Comparison of ENCODE assay signal across 9 mouse cellular contexts in genomic region chr9:62192424-62192892, GRCm38 (mm10).
A peak's percentile ranks its signal among the peaks of the same experiment; 100 is the strongest.
DNase-seq lines count a peak whose midpoint lies in the region; ATAC-seq and TF ChIP-seq lines count a peak whose summit lies in the region.
"Had no signal": no experiment of that assay in that cellular context is flagged by ENCODE, and none has a peak within 500 bp of the region (broad histone marks: within the 10 kb centered on the region; RNA-seq: fewer than 3 reads in every experiment).

No protein-coding gene starts in this region.

- ATAC-seq in forebrain, embryonic 14.5 days, result no peak
- ATAC-seq in lung, postnatal 0 days, result no peak
- ATAC-seq in intestine, embryonic 15.5 days, result peak; percentile 62; the same call in 1 of the 2 replicates
- peak; percentile 47; the same call in 1 of the 2 replicates for ATAC-seq in stomach, embryonic 16.5 days (ENCODE audit: insufficient read depth, low FRiP score)

- peak overlapping the region; percentile 53; the same call in 1 of the 2 replicates for H3K27ac ChIP-seq in forebrain, embryonic 10.5 days
- H3K27ac ChIP-seq in forebrain, embryonic 14.5 days (ENCODE audit: low read depth, low read length), result no peak overlapping the region
- H3K27ac ChIP-seq in lung, postnatal 0 days (ENCODE audit: low read length), result no peak overlapping the region
- no peak overlapping the region for H3K27ac ChIP-seq in intestine, embryonic 15.5 days
- no peak overlapping the region for H3K27ac ChIP-seq in stomach, embryonic 16.5 days (ENCODE audit: low read length)

- H3K9me3 ChIP-seq in forebrain, embryonic 10.5 days, result no peaks in the 10 kb centered on the region
- no peaks in the 10 kb centered on the region for H3K9me3 ChIP-seq in forebrain, embryonic 14.5 days (replicated peaks; ENCODE audit: control insufficient read depth, low read length)
- no peaks in the 10 kb centered on the region for H3K9me3 ChIP-seq in lung, postnatal 0 days (ENCODE audit: low read length)
- H3K9me3 ChIP-seq in intestine, embryonic 15.5 days, result 0 out of 2 replicates have a peak, but pooled peaks cover 2% of the 10 kb centered on the region
- H3K9me3 ChIP-seq in stomach, embryonic 16.5 days (replicated peaks; ENCODE audit: control insufficient read depth, low read length), result no peaks in the 10 kb centered on the region

- H3K4me2 ChIP-seq in forebrain, embryonic 14.5 days (ENCODE audit: low read length), result no peak overlapping the region
- H3K4me2 ChIP-seq in lung, postnatal 0 days (replicated peaks; ENCODE audit: low read depth, low read length), result 0 out of 2 replicates have a peak overlapping the region, but pooled peaks have one; percentile 5
- peak overlapping the region; percentile 21; the same call in 1 of the 2 replicates for H3K4me2 ChIP-seq in intestine, embryonic 15.5 days (replicated peaks)
- H3K4me2 ChIP-seq in stomach, embryonic 16.5 days (ENCODE audit: low read depth, low read length), result peak overlapping the region; percentile 20; the same call in 1 of the 2 replicates

- no peak for DNase-seq in forebrain, embryonic 10.5 days (ENCODE audit: extremely low spot score, low spot score)
- DNase-seq in forebrain, embryonic 14.5 days (ENCODE audit: low spot score), result no peak
- DNase-seq in lung, postnatal 0 days (ENCODE audit: low spot score), result peak; percentile 27
- DNase-seq in lung, adult 18-20 months, result no peak
- DNase-seq in layer of hippocampus, adult 8-10 months (ENCODE audit: low spot score in 2 of 2), result no peak
- DNase-seq in layer of hippocampus, postnatal 14 days (ENCODE audit: low spot score in 2 of 2), result no peak
- DNase-seq: B cell, adult 2 months had no signal

- peaks cover 47% of the 10 kb centered on the region for H3K4me1 ChIP-seq in forebrain, embryonic 10.5 days
- H3K4me1 ChIP-seq in forebrain, embryonic 14.5 days (ENCODE audit: control insufficient read depth, insufficient read depth, low read length), result peaks cover 14% of the 10 kb centered on the region; the same call in 1 of the 2 replicates
- no peaks in the 10 kb centered on the region; the same call in 1 of the 2 replicates for H3K4me1 ChIP-seq in lung, postnatal 0 days (ENCODE audit: insufficient read depth, low read depth, low read length)
- peaks cover 5% of the 10 kb centered on the region; the same call in 1 of the 2 replicates for H3K4me1 ChIP-seq in intestine, embryonic 15.5 days (replicated peaks)
- peaks cover 9% of the 10 kb centered on the region for H3K4me1 ChIP-seq in stomach, embryonic 16.5 days (ENCODE audit: control insufficient read depth, insufficient read depth, low read length)

- no peak for TF ChIP-seq EP300 in lung, postnatal 0 days (IDR thresholded peaks at IDR 0.05)

- 3% methylated on average over 6 of the region's 6 CpGs for WGBS in forebrain, embryonic 10.5 days
- 5% methylated on average over 6 of the region's 6 CpGs for WGBS in forebrain, embryonic 14.5 days
- WGBS in lung, postnatal 0 days, result 6% methylated on average over 6 of the region's 6 CpGs
- 9% methylated on average over 6 of the region's 6 CpGs for WGBS in intestine, embryonic 15.5 days
- WGBS in stomach, embryonic 16.5 days, result 4% methylated on average over 6 of the region's 6 CpGs

- no peak overlapping the region for H3K9ac ChIP-seq in forebrain, embryonic 14.5 days (ENCODE audit: low read length)
- H3K9ac ChIP-seq in lung, postnatal 0 days (replicated peaks; ENCODE audit: low read depth), result no peak overlapping the region
- H3K9ac ChIP-seq in intestine, embryonic 15.5 days, result no peak overlapping the region
- no peak overlapping the region for H3K9ac ChIP-seq in stomach, embryonic 16.5 days (ENCODE audit: low read length)

- no peak overlapping the region for H3K4me3 ChIP-seq in forebrain, embryonic 10.5 days
- no peak overlapping the region for H3K4me3 ChIP-seq in forebrain, embryonic 14.5 days (ENCODE audit: low read depth, low read length)
- H3K4me3 ChIP-seq in lung, postnatal 0 days (ENCODE audit: low read depth, low read length), result no peak overlapping the region
- H3K4me3 ChIP-seq in intestine, embryonic 15.5 days (replicated peaks), result no peak overlapping the region
- H3K4me3 ChIP-seq in stomach, embryonic 16.5 days (replicated peaks; ENCODE audit: low read length), result no peak overlapping the region

- no peak for TF ChIP-seq CTCF in lung, postnatal 0 days (IDR thresholded peaks at IDR 0.05)

- H3K27me3 ChIP-seq in forebrain, embryonic 10.5 days (ENCODE audit: poor library complexity, severe bottlenecking), result peaks cover 45% of the 10 kb centered on the region
- H3K27me3 ChIP-seq in forebrain, embryonic 14.5 days (replicated peaks; ENCODE audit: control insufficient read depth, insufficient read depth, low read length), result no peaks in the 10 kb centered on the region
- H3K27me3 ChIP-seq in lung, postnatal 0 days (replicated peaks; ENCODE audit: insufficient read depth, low read length), result no peaks in the 10 kb centered on the region
- H3K27me3 ChIP-seq in intestine, embryonic 15.5 days (replicated peaks), result no peaks in the 10 kb centered on the region
- no peaks in the 10 kb centered on the region for H3K27me3 ChIP-seq in stomach, embryonic 16.5 days (ENCODE audit: control insufficient read depth, insufficient read depth, low read length)

- H3K36me3 ChIP-seq in forebrain, embryonic 10.5 days (replicated peaks), result no peaks in the 10 kb centered on the region
- H3K36me3 ChIP-seq in forebrain, embryonic 14.5 days (ENCODE audit: control insufficient read depth, insufficient read depth, low read length), result no peaks in the 10 kb centered on the region
- no peaks in the 10 kb centered on the region for H3K36me3 ChIP-seq in lung, postnatal 0 days (ENCODE audit: insufficient read depth, low read length)
- no peaks in the 10 kb centered on the region for H3K36me3 ChIP-seq in intestine, embryonic 15.5 days
- H3K36me3 ChIP-seq in stomach, embryonic 16.5 days (ENCODE audit: control insufficient read depth, insufficient read depth, low read length), result no peaks in the 10 kb centered on the region

Comparison
In these comparisons a context has a peak if more than half of its experiments do, and no peak if none do; other contexts are left out.
1. ATAC-seq: peak in intestine, embryonic 15.5 days (single experiment) and stomach, embryonic 16.5 days (single experiment); none in forebrain, embryonic 14.5 days (single experiment) and lung, postnatal 0 days (single experiment).